9 mouse cellular contexts compared by ENCODE assay signal in genomic region chr7:125674916-125675315, GRCm38 (mm10). TPM values are rescaled to one million over a fixed set of nuclear protein-coding genes. Genes with fewer than 3 reads are reported as not detected.
DNase-seq lines count a peak whose midpoint lies in the region; ATAC-seq and TF ChIP-seq lines count a peak whose summit lies in the region.
"Had no signal": no experiment of that assay in that cellular context is flagged by ENCODE, and none has a peak within 500 bp of the region (broad histone marks: within the 10 kb centered on the region; RNA-seq: fewer than 3 reads in every experiment).

No protein-coding gene starts in this region.

- TF ChIP-seq POLR2A in cortical plate, adult 2 months (IDR thresholded peaks at IDR 0.05; ENCODE audit: extremely low read depth, insufficient read depth, low read length), result no peak

- no peak overlapping the region for H3K9ac ChIP-seq in intestine, embryonic 14.5 days (ENCODE audit: low read length)
- no peak overlapping the region for H3K9ac ChIP-seq in intestine, embryonic 15.5 days
- no peak overlapping the region for H3K9ac ChIP-seq in midbrain, postnatal 0 days (replicated peaks; ENCODE audit: low read length, poor library complexity, severe bottlenecking)
- H3K9ac ChIP-seq: midbrain, embryonic 12.5 days had no signal

- H3K4me2 ChIP-seq in intestine, embryonic 14.5 days (ENCODE audit: low read length), result no peak overlapping the region
- no peak overlapping the region for H3K4me2 ChIP-seq in intestine, embryonic 15.5 days (replicated peaks)
- no peak overlapping the region for H3K4me2 ChIP-seq in midbrain, postnatal 0 days (ENCODE audit: low read depth, low read length, poor library complexity, severe bottlenecking)
- H3K4me2 ChIP-seq: midbrain, embryonic 12.5 days had no signal

- H3K4me1 ChIP-seq in intestine, embryonic 14.5 days (replicated peaks; ENCODE audit: control insufficient read depth, insufficient read depth, low read length), result no peaks in the 10 kb centered on the region
- no peaks in the 10 kb centered on the region for H3K4me1 ChIP-seq in intestine, embryonic 15.5 days (replicated peaks)
- H3K4me1 ChIP-seq in cortical plate, adult 2 months (ENCODE audit: control insufficient read depth, insufficient read depth, low read length), result no peaks in the 10 kb centered on the region
- H3K4me1 ChIP-seq in midbrain, postnatal 0 days (ENCODE audit: insufficient read depth, low read length), result no peaks in the 10 kb centered on the region
- H3K4me1 ChIP-seq: midbrain, embryonic 12.5 days had no signal

- peak; percentile 64 for TF ChIP-seq CTCF in cortical plate, adult 2 months (IDR thresholded peaks at IDR 0.05; ENCODE audit: extremely low read depth, insufficient read depth, low read length)
- peak; percentile 84 for TF ChIP-seq CTCF in midbrain, postnatal 0 days (IDR thresholded peaks at IDR 0.05)

- H3K4me3 ChIP-seq in intestine, embryonic 14.5 days (ENCODE audit: low read depth, low read length), result no peak overlapping the region
- H3K4me3 ChIP-seq in intestine, embryonic 15.5 days (replicated peaks), result no peak overlapping the region
- H3K4me3 ChIP-seq in cortical plate, adult 2 months (ENCODE audit: insufficient read depth, low read length), result no peak overlapping the region
- no peak overlapping the region for H3K4me3 ChIP-seq in midbrain, postnatal 0 days (ENCODE audit: low read depth, low read length)
- H3K4me3 ChIP-seq: midbrain, embryonic 12.5 days had no signal

- H3K27ac ChIP-seq in intestine, embryonic 14.5 days (ENCODE audit: low read depth), result no peak overlapping the region
- H3K27ac ChIP-seq in intestine, embryonic 15.5 days, result no peak overlapping the region
- H3K27ac ChIP-seq in cortical plate, adult 2 months (ENCODE audit: insufficient read depth, low read length), result no peak overlapping the region
- H3K27ac ChIP-seq in midbrain, postnatal 0 days (ENCODE audit: low read depth, low read length), result no peak overlapping the region
- H3K27ac ChIP-seq: midbrain, embryonic 12.5 days had no signal

- no peaks in the 10 kb centered on the region for H3K27me3 ChIP-seq in intestine, embryonic 14.5 days (replicated peaks; ENCODE audit: control insufficient read depth, insufficient read depth, low read length)
- H3K27me3 ChIP-seq in intestine, embryonic 15.5 days (replicated peaks), result no peaks in the 10 kb centered on the region
- H3K27me3 ChIP-seq in midbrain, postnatal 0 days (ENCODE audit: insufficient read depth, low read length), result no peaks in the 10 kb centered on the region
- H3K27me3 ChIP-seq: midbrain, embryonic 12.5 days had no signal

- ATAC-seq in intestine, embryonic 14.5 days (replicated peaks; ENCODE audit: low FRiP score, low TSS enrichment, low read depth), result no peak
- ATAC-seq in intestine, embryonic 15.5 days, result no peak
- no peak for ATAC-seq in midbrain, postnatal 0 days (ENCODE audit: low FRiP score)

- H3K36me3 ChIP-seq in intestine, embryonic 14.5 days (ENCODE audit: control insufficient read depth, insufficient read depth, low read length), result peaks cover 99% of the 10 kb centered on the region
- H3K36me3 ChIP-seq in intestine, embryonic 15.5 days, result peaks cover 83% of the 10 kb centered on the region
- peaks cover 89% of the 10 kb centered on the region for H3K36me3 ChIP-seq in midbrain, postnatal 0 days (ENCODE audit: insufficient read depth, low read length)

- peak; percentile 77 for DNase-seq in intestine, embryonic 14.5 days (ENCODE audit: low spot score)
- peak; percentile 53 for DNase-seq in CD4-positive helper T cell, adult 2 months (ENCODE audit: low read depth, low spot score)
- DNase-seq in NIH3T3 (ENCODE audit: low read depth), result peak; percentile 76
- peak; percentile 42 to 76 for DNase-seq in kidney, postnatal 36 days
- peak; percentile 45 for DNase-seq in midbrain, postnatal 0 days (ENCODE audit: low spot score)
- no peak for DNase-seq in gastrocnemius, adult 8-10 months (ENCODE audit: low spot score in 2 of 2)

- 76% methylated on average over 2 of the region's 2 CpGs for WGBS in intestine, embryonic 14.5 days
- WGBS in intestine, embryonic 15.5 days, result 94% methylated on average over 2 of the region's 2 CpGs
- 95% methylated on average over 2 of the region's 2 CpGs for WGBS in midbrain, postnatal 0 days

- H3K9me3 ChIP-seq in intestine, embryonic 14.5 days (ENCODE audit: control insufficient read depth, low read length), result no peaks in the 10 kb centered on the region
- H3K9me3 ChIP-seq in intestine, embryonic 15.5 days, result no peaks in the 10 kb centered on the region
- no peaks in the 10 kb centered on the region for H3K9me3 ChIP-seq in midbrain, postnatal 0 days (ENCODE audit: low read length)
- H3K9me3 ChIP-seq: midbrain, embryonic 12.5 days had no signal

RNA-seq across cellular contexts. Expression of gene Gtf3c1, which starts 32.7 kb away (rescaled TPM):
- 27.1 and 28.6 TPM in 2 replicates for polyA plus RNA-seq in intestine, embryonic 14.5 days (2014; fragmentation: Nextera tagmentation; extraction: Ambion mirVana)
- 19.3 and 20.4 TPM in 2 replicates for polyA plus RNA-seq in intestine, embryonic 15.5 days (2015; fragmentation: Nextera tagmentation; extraction: Ambion mirVana)
- polyA plus RNA-seq in cortical plate, adult 2 months (2012; rRNA removed), result 54.2 and 56.0 TPM in 2 replicates
- total RNA-seq in midbrain, postnatal 0 days (2014; rRNA removed), result 72.0 and 80.4 TPM in 2 replicates
- polyA plus RNA-seq in midbrain, postnatal 0 days (2015; fragmentation: Nextera tagmentation; extraction: Ambion mirVana), result 18.1 and 20.9 TPM in 2 replicates
- total RNA-seq in gastrocnemius, adult 8-10 months (2022), result 10 to 100 TPM; 29.7 to 32.7 (median 30.7) TPM

RNA-seq across cellular contexts. Expression of gene D430042O09Rik, which starts 32.8 kb away (rescaled TPM):
- 7.7 and 9.4 TPM in 2 replicates for polyA plus RNA-seq in intestine, embryonic 14.5 days (2014; fragmentation: Nextera tagmentation; extraction: Ambion mirVana)
- polyA plus RNA-seq in intestine, embryonic 15.5 days (2015; fragmentation: Nextera tagmentation; extraction: Ambion mirVana), result 5.5 and 6.9 TPM in 2 replicates
- 17.3 and 17.9 TPM in 2 replicates for polyA plus RNA-seq in cortical plate, adult 2 months (2012; rRNA removed)
- total RNA-seq in midbrain, postnatal 0 days (2014; rRNA removed), result 16.9 and 21.7 TPM in 2 replicates
- polyA plus RNA-seq in midbrain, postnatal 0 days (2015; fragmentation: Nextera tagmentation; extraction: Ambion mirVana), result 3.5 and 4.3 TPM in 2 replicates
- total RNA-seq in gastrocnemius, adult 8-10 months (2022), result 1 to 10 TPM; 6.0 to 8.7 (median 7.7) TPM

Comparison
In these comparisons a context has a peak if more than half of its experiments do, and no peak if none do; other contexts are left out.
1. DNase-seq: peak in intestine, embryonic 14.5 days (single experiment), CD4-positive helper T cell, adult 2 months (single experiment), NIH3T3 (single experiment), kidney, postnatal 36 days (2 of 2) and midbrain, postnatal 0 days (single experiment); none in gastrocnemius, adult 8-10 months (0 of 2).